Mouse (Mus musculus) spleen, adult 12 weeks (tissue): ENCODE data around the gene Cyb5r1.

ENCODE experiments used
- DNase-seq: peaks from one replicate; pipeline ENCODE4 v3.0.0; 2022; ENCODE audit warnings: low spot score

Gene Cyb5r1

GRCm38 (mm10) chr1:134405509-134406413 lies at the start of gene Cyb5r1:
Gene Cyb5r1, plus strand, starts transcription at chr1:134405559.
- peak; percentile 83 for DNase-seq

- no peak for DNase-seq
These were observed 47.9 kb upstream of the Cyb5r1 start for GRCm38 (mm10) chr1:134357461-134357860.

GRCm38 (mm10) chr1:134360656-134361055 lies 44.7 kb upstream of the Cyb5r1 start:
- DNase-seq, result no peak

GRCm38 (mm10) chr1:134361195-134361856 lies 44.0 kb upstream of the Cyb5r1 start:
- peak; percentile 12 for DNase-seq

- DNase-seq, result peak; percentile 96
These were observed 43.5 kb upstream of the Cyb5r1 start, which contains the start of gene Tmem183a for GRCm38 (mm10) chr1:134361857-134362212. Gene Tmem183a, minus strand, starts transcription at chr1:134361979.

DNA sequence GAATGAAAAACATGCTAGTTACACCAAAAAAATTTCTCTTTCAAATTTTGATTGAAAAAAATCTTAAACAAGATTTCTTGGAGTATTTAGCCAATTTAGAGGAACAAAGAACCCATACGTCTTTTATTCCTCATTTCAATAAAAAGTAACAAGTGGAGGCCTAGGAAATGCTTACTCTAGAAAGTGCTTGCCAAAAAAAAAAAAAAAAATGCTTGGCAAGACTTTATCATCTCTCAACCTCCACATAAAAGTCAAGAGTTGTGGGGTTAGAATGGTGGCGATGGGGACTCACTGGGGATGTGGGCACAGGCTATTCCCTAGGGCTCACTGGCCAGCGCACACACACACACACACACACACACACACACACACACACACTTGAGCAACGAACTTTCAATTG lies 42.2 kb upstream of the Cyb5r1 start:
- no peak for DNase-seq

GRCm38 (mm10) chr1:134365491-134365890 lies 39.9 kb upstream of the Cyb5r1 start:
- DNase-seq, result no peak

DNA sequence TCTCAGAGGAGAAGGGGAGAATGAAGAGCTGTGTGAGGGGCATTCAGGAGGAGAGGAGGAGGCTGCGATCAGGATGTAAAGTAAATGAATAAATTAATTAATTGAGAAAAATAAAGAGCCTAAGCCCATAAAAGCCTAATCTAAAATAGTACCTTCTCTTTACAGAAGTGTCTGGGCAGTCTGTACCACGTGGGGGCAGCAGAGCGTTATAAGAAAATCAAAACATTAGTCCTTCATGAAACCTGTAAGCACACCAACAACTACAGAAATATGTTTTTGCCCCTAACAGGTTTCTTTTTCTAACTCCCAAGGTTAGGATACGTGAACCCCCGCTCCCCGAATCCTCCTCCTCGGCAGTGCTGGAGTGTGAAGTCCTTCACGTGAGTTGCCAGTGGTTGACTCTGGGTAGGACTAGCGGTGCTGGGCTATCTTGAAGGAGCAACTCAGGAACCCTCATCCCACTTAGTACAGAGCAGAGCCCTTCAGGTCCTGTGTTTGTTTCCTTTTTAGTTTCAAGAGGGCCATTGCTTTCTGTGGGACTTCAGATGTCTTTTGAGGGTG lies 36.5 kb upstream of the Cyb5r1 start:
- DNase-seq, result peak; percentile 50

- no peak for DNase-seq
These were observed 31.2 kb upstream of the Cyb5r1 start for GRCm38 (mm10) chr1:134374124-134374523.

GRCm38 (mm10) chr1:134381051-134381450 lies 24.3 kb upstream of the Cyb5r1 start:
- DNase-seq, result no peak

DNA sequence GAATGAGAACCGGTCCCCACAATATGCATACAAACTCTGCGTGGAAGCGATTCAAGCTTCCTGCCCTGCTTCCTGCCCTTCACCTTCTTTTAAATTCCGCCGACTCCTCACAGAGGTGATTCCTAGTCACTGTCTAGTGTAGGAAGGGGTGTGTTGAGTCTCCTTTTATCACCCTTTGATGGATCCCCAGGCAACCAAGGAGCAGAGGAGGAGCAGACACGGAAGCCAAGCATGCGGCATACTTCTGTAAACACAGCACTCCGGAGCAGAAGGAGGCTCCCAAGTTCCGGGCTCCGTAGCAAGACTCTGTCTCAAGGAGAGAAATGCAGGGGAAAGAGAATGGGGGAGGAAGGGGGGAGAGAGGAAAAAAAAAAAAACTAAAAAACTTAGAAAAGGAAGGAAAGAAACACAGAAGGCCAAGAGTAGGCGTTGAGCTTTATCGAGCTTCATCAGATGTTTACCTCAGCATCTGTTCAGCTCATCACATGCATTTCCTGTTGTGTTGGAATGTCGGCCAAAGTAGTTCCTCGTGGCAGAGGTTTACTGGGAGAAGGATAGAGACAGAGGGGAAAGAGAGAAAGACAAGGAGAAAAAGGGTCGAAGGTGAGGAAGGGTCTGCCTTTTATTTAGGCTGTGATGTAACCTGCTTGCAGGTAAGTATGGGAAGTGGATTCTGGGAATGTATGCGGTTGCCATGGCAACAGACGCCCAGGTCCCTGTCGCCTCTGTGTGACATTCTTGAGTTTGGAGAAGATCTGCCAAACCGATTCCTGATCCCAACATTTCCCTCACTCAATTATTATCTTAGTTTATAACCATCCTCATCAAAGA lies 23.3 kb upstream of the Cyb5r1 start:
- DNase-seq, result no peak

DNA sequence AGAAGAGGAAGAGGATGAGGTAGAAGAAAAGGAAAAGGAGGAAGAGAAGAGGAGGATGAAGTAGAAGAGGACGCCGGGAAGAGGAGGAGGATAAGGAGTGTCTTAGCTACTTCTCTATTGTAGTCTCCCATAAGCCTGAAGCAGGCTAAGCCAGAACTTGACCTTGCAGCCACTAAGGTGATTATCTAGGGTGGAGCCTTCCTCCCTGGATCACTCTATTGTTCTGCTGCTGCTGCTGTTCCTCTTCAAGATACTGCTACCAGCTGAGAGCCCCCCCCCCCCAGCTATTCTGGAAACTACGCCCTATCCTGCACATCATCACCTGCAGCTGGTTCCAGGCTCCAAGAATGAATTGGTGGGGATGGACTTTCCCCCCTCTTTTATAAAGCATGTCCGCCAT lies 20.8 kb upstream of the Cyb5r1 start:
- DNase-seq, result no peak

DNA sequence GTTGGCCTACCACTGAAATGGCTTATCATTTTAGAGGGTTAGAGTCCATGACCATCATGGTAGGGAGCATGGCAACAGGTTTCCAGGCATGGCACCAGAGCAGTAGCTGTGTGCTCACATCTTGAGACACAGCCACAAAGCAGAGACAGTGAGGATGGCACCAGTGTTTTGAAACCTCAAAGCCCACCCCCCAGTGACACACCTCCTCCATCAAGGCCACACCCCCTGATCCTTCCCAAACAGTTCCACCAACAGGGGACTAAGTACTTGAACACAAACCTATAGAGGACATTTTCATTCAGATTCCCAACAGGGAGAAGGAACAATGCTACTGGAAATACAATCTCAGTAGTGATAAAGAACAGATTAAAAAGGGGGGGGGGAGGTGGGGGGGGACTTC lies 20.2 kb upstream of the Cyb5r1 start:
- no peak for DNase-seq

- DNase-seq, result no peak
These were observed 19.7 kb upstream of the Cyb5r1 start, which contains the start of gene 4933406M09Rik for GRCm38 (mm10) chr1:134385666-134386065. Gene 4933406M09Rik, plus strand, starts transcription at chr1:134385940.

DNA sequence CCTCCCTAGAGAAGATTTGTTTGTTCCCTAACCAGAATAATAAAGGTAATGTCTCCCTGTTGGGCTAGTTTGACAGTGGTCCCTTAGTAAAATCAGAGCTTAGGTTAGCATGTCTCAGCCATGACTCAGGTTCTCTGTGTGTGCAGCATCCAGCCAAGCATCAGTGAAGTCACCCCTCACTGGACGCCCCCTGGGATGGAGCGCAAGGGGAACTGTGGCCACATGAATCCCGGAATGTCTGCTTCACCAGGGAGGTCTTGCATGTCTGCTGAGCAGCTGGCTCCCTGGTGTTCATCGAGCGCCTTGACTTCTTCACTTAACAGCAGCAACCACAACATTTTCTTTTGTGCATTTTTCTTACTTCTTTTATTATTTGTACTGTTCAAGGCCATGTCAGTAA lies 11.5 kb upstream of the Cyb5r1 start:
- DNase-seq, result no peak

DNA sequence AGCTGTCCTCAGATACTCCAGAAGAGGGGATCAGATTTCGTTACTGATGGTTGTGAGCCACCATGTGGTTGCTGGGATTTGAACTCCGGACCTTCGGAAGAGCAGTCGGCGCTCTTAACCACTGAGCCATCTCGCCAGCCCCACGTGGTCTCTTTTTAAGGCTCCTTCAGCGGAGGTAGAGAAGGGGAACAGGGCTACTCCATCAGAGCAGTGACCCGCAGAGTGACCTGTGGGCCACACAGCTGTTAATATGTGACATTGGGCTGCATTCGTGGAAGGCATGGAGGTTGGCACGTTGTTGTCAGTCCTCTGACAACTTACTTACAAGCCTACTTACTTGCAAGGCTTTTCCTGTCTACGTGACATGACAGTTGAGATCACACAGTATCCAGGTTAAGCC lies 7.1 kb upstream of the Cyb5r1 start:
- no peak for DNase-seq

- no peak for DNase-seq
These were observed 5.6 kb upstream of the Cyb5r1 start for GRCm38 (mm10) chr1:134399735-134400134.

DNA sequence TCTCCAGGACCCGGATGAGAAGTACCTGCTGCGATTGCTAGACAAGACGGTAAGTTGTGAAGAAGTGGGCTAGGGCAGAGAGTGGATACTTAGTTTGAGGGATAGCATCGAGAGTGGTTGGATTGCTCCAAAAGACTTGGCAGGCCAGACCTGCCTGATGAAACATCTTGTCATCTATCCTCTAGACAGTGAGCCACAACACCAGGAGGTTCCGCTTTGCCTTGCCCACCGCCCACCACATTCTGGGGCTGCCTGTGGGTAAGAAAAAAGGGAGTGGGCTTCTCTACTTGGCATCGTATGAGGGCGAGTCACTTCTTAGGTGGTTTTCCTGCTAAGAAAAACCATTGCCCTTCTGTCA lies 1.0 kb downstream of the Cyb5r1 start:
- no peak for DNase-seq

GRCm38 (mm10) chr1:134408080-134408479 lies 2.7 kb downstream of the Cyb5r1 start:
- no peak for DNase-seq

DNA sequence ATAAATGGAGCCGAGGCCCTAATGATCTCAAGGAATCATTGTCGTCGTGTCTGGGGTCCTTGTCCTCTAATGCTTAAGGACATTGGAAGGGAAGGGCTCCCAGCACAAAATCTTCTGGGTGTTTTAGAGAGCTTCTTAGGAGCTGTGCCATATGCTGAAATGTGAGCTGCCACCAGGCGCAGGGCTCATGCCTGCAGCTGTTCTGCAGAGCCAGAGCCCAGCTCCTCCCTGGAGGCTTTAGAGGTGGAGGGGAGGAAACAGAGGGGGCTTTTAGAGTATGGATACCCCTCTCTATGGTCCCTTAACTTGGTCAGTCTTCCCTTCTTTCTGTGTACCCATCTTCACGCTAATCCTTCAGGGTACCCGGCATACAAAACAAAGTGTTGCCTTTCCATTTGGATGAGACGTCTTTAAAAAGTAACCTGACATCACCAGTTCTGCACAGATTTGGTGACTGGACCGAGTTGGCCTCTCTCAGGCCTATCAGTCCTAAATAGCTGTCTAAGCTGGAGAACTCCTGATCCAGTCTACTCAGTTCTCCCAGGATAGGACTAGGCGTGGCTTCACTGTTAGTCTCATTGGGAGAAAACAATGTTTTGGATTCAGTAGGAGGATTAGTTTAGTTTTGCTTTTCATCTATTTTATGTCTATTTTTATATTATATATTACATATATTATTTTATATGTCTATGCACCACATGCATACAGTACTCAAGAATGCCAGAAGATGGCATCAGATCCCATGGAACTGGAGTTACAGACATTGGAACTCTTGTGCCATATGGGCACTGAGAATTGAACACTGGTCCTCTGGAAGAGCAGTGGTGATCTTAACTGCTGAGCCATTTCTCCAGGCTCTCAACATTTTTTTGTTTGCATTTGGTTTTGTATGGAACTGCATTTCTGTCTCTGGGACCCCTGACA lies 6.6 kb downstream of the Cyb5r1 start:
- no peak for DNase-seq

DNA sequence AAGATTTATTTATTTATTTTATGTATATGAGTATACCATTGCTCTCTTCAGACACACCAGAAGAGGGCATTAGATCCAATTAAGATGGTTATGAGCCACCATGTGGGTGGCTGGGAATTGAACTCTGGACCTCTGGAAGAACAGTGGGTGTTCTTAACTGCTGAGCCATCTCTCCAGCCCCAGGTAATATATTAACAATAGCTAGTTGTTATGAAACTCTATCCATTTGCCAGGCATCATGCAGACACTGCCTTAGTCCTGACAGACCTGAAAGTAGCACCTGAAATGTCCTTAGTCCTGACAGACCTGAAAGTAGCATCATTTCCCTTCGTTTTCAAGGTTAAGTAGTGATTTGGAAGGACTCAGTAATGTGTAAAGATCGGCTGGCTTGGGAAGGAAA lies 8.7 kb downstream of the Cyb5r1 start:
- no peak for DNase-seq
